Mouse (Mus musculus) heart, postnatal 36 days (tissue): ENCODE measurements around the gene Mybbp1a. TPM values are rescaled to one million over a fixed set of nuclear protein-coding genes. Genes with fewer than 3 reads are reported as not detected.
A peak's percentile ranks its signal among the peaks of the same experiment; 100 is the strongest.
"Not testable (repeated sequence)": the region's sequence is repeated elsewhere in the genome, so short reads cannot be mapped to it uniquely, and the experiment has no call there.

Experiments
- DNase-seq, 2 experiments: peaks; one replicate each; pipeline ENCODE4 v3.0.0; 2021 to 2022
- intact Hi-C: fragments of 180-260 bp; cut with DNase I; formaldehyde crosslinking; loops from one replicate; pipeline ENCODE4 v1.15.1; 2025
- total RNA-seq, 2 experiments: library from RNA; stranded (reverse); gene quantifications; 2 replicates each; pipeline ENCODE4 v1.2.3; 2021

Gene Mybbp1a
- total RNA-seq, 2 experiments from 2014 or later: 45.9 to 46.8 TPM

GRCm38 (mm10) chr11:72411093-72411921 lies 29.8 kb upstream of the Mybbp1a start, which contains the start of gene Smtnl2:
Gene Smtnl2, minus strand, starts transcription at chr11:72411713.
- DNase-seq: peak; percentile 91
- intact Hi-C loops: loop anchor here (1.0 kb wide), 2 partner anchors 16 to 30 kb away; partner anchors contain the start of gene Mybbp1a

- intact Hi-C loops: loop anchor here (1.0 kb wide), 2 partner anchors 15 to 29 kb away; partner anchors contain the start of gene Mybbp1a
- no peak for DNase-seq
These were observed 29.2 kb upstream of the Mybbp1a start for GRCm38 (mm10) chr11:72411945-72412344.

DNA sequence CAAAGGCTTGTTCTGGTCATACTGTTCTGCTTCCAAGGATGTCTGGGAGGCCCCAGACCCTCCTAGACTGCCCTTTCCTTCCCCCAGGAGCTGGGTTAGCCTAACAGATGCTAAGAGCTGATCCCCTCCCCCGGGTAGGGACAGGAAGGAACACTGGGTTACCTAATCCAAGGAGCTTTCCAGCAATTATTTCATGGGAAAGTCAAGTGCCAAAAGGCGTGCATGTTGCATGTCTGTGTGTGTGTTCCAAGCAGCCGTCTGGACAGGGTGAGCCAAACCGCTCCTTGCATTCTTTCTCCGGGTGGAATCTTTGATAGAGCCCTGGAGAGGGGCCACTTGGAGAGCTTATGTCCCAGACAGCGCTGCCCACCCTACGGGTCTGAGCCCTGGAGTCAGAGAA lies 28.1 kb upstream of the Mybbp1a start:
- peak; percentile 63 to 74 for DNase-seq
- intact Hi-C loops: no loop called here

DNA sequence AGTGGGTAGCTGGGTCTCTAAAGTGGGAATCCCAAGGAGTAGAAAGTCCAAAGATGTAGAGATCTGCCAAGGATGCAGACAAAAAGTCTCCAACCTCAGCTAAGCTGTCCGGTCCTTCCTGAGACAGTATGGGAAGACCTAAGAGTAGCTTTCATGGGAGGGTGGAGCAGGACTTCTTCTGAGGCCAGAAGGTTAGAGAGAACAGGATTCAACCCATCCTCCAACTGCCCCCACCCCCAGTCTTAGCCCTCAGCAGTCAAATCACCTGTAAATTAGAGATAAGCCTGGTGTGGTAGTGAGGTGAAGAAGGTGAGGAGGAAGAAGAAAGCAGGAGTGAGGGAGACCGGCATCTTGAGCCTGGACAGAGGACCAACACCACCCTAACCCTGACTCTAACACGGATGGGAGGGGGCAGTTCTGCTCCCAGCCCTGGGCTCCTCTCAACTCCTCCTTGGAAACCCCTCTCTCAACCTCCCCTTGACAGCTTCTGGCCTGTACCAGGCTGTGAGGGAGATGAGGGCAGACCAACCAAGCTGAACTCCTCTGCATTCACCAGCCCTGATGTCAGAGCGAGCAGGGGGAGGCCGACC lies 27.5 kb upstream of the Mybbp1a start:
- no peak for DNase-seq
- intact Hi-C loops: no loop called here

- DNase-seq: no peak
- intact Hi-C loops: no loop called here
These were observed 26.0 kb upstream of the Mybbp1a start for GRCm38 (mm10) chr11:72415155-72415554.

DNA sequence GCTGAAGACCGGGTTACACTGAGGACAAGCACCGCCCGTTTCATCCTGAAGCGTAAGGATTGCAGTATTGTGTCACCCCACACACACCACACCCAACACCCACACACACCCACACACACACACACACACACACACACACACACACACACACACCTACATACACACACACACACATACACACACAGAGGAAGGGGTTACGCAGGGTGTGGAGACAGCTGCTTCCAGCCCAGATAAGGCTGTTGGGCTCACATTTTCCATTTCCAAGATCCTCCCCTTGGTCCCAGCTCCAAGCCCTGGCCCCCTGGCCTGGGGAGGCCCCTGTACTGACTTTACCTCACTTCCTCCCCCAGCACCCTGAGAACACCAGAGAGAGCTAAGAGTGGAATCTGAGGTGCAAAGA lies 24.5 kb upstream of the Mybbp1a start:
- DNase-seq: peak; percentile 59 to 60
- intact Hi-C loops: no loop called here

GRCm38 (mm10) chr11:72417376-72417775 lies 23.8 kb upstream of the Mybbp1a start:
- intact Hi-C loops: no loop called here
- no peak for DNase-seq

- intact Hi-C loops: no loop called here
- no peak for DNase-seq
These were observed 22.9 kb upstream of the Mybbp1a start for GRCm38 (mm10) chr11:72418227-72418626.

GRCm38 (mm10) chr11:72419006-72419405 lies 22.1 kb upstream of the Mybbp1a start:
- intact Hi-C loops: no loop called here
- DNase-seq: no peak

DNA sequence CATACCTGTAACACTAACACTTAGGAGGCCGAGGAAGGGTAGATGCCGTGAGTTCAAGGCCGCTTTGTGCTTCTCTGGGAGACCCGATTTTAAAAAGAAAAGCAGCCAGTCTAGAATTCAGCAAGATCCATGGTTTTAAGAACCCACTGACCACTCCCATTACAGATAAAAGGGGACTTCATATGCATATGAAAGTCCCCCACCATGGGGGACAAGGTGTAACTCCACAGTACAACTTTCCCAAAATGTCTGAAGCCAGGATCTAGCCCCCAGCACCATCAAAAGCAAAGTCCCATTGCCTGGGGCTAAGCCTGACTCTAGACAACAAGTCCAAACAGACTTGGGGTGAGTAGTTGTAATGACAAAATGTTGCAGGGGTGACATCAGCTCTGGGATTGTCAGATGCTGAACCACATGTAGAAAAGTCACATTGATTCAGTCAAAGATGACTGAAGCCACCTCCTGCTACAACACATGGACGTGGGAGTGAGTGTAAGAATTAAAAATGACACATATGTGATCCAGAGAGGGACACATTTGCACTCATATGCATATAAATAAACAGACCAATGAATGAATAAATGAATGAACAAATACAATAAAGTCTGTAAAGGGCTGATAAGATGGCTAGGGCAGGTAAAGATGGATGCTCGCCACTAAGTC lies 20.6 kb upstream of the Mybbp1a start:
- no peak for DNase-seq
- intact Hi-C loops: no loop called here

DNA sequence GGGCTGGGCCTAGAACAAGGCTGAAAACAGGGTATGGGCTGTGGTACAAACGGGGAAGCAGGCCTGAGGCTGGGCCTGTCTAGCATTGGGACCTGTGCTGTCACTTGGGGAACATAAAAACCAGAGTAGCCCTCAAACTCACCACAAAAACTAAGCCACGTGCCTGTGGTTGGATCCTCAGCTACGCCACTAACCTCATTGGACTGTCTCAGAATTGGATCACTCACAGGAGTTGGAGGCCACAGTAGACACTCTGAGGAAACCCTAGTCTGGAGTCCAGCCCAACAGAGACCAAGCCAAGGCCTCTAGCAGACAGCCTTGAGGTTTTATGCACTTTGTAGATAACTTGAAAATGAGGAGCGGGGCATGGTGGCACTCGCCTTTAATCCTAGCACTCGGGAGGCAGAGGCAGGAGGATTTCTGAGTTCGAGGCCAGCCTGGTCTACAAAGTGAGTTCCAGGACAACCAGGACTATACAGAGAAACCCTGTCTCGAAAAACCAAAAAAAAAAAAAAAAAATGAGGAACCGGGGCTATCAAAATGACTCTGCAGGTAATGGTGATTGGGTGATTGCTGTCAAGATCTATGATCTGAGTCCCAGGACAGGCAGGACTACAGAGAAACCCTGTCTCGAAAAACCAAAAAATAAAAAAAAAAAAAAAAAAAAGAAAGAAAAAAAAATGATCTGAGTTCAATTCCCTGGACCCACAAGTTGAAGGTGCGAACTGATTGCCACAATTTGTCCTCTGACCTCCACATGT lies 19.5 kb upstream of the Mybbp1a start:
- no peak for DNase-seq
- intact Hi-C loops: no loop called here

- no peak for DNase-seq
- intact Hi-C loops: no loop called here
These were observed 17.5 kb upstream of the Mybbp1a start for GRCm38 (mm10) chr11:72423686-72424085.

GRCm38 (mm10) chr11:72425201-72425600 lies 16.0 kb upstream of the Mybbp1a start:
- intact Hi-C loops: no loop called here
- DNase-seq: no peak

DNA sequence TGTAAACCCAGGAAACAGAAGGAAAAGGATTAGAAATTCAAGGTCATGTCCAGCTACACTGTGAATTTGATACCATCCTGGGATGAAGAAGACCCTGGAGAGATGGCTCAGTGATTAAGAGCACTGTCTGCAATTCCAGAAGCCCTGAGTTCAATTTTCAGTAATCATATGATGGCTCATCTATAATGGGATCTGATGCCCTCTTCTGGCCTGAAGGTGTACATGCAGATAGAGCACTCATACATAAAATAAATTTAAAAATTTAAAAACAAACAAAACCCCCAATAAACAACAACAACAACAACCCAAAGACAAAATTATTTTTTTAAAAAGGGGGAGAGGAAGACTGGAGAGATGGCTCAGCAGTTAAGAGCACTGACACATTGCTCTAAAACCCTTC lies 14.3 kb upstream of the Mybbp1a start:
- no peak for DNase-seq
- intact Hi-C loops: loop anchor here (1.0 kb wide), 1 partner anchor 16 kb away; the partner anchor contains the start of gene Smtnl2

- DNase-seq: peak; percentile 87 to 92
- intact Hi-C loops: loop anchor here (1.0 to 2.0 kb wide), 5 partner anchors 58 to 204 kb away; no protein-coding TSS in a partner anchor
These were observed 12.5 kb upstream of the Mybbp1a start for GRCm38 (mm10) chr11:72428694-72429093.

- peak; percentile 79 to 80 for DNase-seq
- intact Hi-C loops: loop anchor here (1.0 to 2.0 kb wide), 3 partner anchors 87 to 204 kb away; no protein-coding TSS in a partner anchor
These were observed 11.9 kb upstream of the Mybbp1a start for GRCm38 (mm10) chr11:72429288-72429690.

GRCm38 (mm10) chr11:72430311-72431068 lies 10.7 kb upstream of the Mybbp1a start:
- intact Hi-C loops, DNase-seq: not testable (repeated sequence)

DNA sequence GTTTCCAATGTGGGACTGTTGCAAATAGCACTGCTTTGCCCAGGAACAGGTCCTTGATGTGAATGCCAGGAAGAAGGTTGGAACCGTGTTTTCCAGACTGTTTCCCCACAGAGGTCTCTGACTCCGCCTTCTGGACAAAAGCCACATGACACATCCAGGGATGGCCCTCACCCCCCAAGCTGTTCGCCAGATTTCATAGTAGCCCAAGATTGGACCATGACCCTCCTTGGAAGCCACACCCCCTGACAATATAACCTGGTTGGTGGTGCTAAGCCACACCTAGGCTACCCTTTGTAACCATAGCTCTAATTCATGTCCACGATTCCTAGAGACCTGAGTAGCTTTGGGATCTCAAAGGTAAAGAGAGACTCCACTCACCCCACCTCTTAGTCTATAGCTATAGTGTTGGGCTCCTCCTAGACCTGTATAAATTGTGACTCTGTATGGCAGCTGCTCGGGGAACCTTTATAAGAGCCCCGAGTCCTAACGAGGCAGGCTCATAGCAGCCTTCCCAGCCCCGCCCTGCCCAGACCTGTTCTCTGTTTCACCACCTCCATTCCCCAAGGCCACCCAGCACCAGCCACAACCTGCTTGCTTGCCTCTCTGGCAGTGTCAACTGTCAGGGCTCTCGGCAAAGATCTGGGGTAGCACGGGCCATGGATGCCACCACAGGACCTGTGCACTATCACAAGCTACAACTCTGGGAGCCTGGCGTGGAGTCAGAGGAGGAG lies 6.0 kb upstream of the Mybbp1a start, which contains the start of gene Ggt6:
Gene Ggt6, plus strand, starts transcription at position 564 of the 731 bp plus-strand sequence.
- intact Hi-C loops: no loop called here
- DNase-seq: no peak

GRCm38 (mm10) chr11:72435694-72436045 lies 5.5 kb upstream of the Mybbp1a start:
- intact Hi-C loops: no loop called here
- peak in 1 of 2 experiments; percentile 24 for DNase-seq
